Mouse (Mus musculus) spleen, postnatal 36 days (tissue): ENCODE measurements at regions not wholly inside any gene's neighbourhood (a gene's known extent, or its start where the extent isn't known, plus 50 kb on each side); places are given as distances from the start of the nearest gene placed in this dataset.
"Not testable (repeated sequence)": the region's sequence is repeated elsewhere in the genome, so short reads cannot be mapped to it uniquely, and the experiment has no call there.

ENCODE experiments used
- DNase-seq, 2 experiments: peaks; one replicate each; pipeline ENCODE4 v3.0.0; 2022; ENCODE audit warnings: low spot score in 2 of 2, mixed read lengths in 1 of 2

DNA sequence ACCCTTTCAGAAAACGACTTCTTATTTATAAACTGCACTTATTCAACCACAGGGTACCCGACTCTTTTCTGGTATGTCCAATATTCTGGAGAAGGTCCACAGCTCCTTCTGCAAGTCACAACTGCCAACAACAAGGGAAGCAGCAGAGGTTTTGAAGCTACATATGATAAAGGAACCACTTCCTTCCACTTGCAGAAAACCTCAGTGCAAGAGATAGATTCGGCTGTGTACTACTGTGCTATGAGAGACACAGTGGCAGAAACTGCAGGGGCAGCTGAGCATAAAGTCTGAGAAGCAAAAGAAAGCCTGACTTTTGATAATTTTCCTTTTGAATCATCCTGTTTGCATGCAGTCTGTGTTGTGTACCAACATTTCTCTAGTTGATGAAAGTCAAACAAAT, 823.8 kb downstream of the Dad1 start:
- not testable (repeated sequence) for DNase-seq

DNA sequence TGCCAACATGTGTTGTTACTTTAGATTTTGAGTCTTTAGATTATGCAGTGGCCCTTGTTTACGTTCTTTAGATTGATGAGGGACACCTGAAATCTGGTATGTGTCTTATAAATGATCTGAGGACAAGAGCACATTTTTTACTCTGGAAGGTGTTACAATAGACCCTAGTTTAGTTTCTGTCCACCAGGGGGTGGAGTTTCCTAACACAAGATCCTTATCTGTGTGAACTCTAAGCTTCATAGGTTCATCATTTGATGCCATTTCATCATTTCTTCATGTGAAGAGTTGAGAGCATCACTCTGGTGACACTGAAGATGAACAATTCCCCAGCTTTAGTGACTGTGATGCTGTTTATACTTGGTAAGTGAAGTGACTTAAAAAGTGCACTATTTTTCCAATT, 825.5 kb downstream of the Dad1 start:
- not testable (repeated sequence) for DNase-seq

DNA sequence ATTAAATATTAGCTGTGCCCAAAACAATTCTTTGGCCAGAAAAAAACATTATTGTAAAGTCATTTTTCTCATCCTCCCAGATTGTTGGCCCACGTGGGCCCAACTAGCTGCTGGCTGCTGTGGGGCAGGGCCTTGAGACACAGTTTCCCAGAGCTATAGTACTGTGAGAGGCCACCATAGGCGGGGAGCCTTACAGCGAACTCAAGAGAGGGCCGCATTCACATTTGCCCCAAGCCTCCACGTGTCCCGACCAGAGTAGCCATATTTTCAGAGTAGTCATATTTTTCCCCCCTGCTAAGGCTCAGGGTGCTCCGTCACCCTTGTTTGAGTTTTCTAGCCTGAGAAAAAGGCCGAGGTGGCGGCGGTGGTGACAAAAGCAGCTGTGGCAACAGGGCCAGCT, 826.3 kb downstream of the Dad1 start:
- DNase-seq = not testable (repeated sequence)

DNA sequence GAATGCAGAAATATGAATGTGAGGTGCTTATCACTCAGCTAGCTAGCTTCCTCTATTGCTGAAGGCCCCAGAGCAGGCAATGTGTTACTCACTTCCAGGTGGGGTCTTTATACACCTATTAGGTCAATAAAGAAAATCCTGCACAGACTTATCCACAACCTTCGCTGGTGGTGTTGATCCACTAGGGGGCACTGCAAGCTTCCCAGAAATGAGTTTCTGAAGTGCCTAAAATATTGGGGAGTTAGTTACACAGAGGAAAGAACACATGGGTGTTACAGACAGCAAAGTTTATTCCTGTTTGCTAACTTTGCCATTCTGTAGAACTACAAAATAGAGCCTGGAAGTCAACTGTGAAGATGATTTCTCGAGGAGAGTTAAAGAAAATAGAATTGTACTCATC, 836.9 kb downstream of the Dad1 start:
- DNase-seq = not testable (repeated sequence)

DNA sequence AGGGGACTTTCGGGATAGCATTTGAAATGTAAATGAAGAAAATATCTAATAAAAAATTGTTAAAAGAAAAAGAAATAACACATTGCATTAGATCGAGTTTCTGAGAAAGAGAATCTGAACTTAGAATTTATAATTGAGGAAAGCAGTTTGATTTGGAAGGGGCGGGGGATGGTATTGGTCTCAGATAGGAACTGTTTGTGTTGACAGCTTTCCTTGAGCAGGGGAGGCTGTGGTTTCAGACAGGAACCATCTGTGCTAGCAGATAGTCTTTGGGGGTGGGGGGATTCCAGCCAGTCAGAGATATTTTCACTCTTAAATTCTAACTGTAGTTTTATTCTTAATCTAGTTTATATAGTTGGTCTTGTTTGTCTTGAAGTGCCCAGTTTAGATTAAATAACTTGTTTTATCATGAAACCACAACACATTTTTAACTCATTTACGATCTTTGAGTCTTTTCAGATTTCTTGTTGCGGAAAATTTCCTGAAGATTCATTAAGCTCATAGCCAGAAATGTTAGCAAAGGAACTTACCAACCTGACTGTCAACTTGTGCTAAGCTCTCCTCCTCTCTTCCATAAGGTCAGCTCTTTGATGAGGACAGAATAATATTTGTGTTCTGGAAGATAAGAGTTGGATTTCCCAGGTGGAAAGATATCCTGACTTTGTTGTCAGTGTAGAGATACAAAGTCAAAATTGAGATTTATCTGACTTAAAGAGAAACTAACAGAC, 846.2 kb downstream of the Dad1 start:
- DNase-seq = not testable (repeated sequence)

DNA sequence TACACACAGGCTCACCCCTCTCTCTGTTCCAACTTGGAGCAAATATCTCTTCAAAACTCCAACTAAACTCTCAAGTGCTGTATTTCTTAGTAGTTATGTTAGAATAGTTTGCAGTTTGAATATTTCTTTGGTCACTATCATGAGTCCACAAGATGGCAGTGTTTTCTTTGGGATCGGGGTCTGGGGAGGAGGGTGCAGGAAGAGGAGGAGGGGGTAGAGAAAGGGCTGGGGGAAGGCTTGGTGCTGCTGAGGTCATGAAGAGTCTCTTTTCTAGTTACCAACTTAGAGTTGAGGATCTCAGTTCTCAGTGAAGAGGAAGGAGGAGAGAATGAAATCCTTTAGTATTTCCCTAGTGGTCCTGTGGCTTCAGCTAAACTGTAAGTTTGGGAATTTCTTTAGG, 863.6 kb downstream of the Dad1 start:
- not testable (repeated sequence) for DNase-seq

DNA sequence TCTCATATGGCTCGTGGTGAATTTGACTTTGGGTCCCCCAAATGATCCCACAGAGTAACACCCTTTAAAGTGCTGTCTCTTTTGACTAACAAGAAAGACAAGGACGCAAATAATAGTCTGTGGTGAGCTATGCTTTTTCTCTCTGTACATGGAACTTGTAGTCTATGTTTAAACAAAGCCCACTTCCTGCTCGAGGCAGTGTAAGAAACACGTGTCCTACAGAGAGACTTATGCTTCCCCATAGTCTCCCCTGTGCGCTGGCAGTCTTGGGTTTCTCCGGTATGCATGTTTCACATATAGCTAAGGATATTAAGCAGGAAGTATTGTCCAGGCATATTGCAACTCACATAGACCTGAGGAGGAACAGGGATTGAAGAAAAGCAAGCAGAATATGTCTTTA, 879.0 kb upstream of the Olfr1507 start:
- DNase-seq = not testable (repeated sequence)

DNA sequence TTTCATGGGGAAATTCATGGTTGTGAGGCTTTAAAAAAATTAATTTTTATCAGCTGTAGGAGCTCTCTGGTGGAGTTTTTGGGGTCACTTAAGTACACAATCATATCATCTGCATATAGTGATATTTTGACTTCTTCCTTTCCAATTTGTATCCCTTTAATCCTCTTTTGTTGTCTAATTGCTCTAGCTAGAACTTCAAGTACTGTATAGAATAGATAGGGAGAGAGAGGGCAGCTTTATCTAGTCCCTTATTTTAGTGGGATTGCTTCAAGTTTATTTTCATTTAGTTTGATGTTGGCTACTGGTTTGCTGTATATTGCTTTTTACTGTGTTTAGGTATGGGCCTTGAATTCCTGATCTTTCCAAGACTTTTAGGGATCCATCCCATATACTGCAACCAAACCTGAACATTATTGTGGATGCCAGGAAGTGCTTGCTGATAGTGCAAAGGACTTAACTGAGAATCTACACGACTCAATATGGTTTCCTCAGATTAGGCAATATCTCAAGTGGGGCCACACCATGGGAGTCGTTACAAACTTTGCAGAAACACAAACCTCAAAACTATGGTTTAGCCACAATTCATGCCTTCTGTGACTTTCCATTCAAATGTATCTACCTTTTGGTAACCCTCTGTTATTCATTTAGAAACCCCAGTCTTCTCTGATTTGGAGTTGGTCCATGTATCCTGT, 878.4 kb upstream of the Olfr1507 start:
- not testable (repeated sequence) for DNase-seq

DNA sequence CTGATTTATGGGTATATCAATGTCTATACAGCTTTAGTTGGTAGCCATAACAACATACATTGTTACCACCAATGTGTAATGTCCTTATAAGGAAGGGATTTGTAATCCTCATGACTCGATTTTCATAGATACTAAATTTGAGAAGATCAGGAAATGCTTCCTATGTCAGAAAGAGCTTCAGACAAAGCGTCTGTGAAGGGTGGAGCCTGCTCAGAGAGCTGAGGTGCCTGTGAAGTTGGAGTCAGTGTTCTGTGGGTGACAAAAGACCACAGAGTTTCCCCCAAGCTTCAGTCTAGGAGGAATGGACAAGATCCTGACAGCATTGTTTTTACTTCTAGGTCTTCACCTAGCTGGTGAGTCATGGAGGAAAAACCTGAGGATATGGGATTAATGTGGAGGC, 874.2 kb upstream of the Olfr1507 start:
- no peak for DNase-seq

DNA sequence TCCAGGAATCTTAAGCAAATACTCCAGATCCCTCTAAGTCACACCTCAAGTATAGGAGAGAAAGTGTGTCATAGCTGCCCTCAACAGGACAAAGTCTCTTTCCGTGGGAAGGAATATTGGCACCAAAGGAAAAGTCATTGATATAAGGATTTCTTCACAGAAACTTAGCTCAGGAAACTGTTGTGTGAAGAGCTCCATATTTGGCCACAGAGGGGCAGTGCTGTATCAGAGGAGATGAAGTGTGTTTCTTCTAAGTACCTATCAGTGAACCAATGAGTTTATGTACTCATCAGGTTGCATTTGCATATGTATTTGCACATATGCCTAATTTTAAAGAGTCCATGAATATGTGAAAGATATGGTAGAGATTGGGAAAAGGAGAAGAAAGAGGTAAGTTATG, 871.9 kb upstream of the Olfr1507 start:
- DNase-seq = not testable (repeated sequence)

DNA sequence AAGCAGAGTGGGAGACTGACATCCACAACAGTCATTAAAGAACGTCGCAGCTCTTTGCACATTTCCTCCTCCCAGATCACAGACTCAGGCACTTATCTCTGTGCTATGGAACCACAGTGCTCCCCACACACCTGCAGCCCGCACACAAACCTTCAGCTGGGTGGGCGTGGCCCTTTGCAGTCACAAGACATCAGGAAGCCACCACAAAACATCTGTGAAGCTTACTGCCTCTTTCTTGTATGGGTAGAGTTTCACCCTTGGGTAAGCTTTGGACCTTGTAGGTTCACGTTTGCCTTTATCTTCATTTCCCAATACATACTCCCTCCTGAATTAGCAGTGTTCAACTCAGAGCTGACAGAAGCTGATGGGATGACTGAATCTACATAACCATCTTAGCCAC, 868.4 kb upstream of the Olfr1507 start:
- DNase-seq = peak in 1 of 2 experiments; percentile 2

DNA sequence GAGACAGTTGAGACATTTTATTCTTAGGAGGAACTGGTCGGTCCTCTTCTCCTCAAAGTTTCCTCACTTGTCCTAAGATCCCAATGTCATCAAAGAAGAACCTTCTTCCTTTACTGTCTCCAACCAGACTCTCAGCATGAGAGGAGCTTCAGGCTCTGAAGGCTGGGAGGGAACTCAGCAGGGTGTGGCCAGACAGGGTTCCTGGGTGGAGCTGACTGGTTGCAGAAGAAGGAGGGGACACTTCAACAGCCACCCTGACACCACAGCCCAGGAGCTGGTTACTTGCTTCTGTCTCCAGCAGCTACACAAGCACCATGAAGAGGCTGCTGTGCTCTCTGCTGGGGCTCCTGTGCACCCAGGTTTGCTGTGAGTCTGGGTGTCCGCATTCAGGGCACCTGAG, 866.5 kb upstream of the Olfr1507 start:
- not testable (repeated sequence) for DNase-seq

DNA sequence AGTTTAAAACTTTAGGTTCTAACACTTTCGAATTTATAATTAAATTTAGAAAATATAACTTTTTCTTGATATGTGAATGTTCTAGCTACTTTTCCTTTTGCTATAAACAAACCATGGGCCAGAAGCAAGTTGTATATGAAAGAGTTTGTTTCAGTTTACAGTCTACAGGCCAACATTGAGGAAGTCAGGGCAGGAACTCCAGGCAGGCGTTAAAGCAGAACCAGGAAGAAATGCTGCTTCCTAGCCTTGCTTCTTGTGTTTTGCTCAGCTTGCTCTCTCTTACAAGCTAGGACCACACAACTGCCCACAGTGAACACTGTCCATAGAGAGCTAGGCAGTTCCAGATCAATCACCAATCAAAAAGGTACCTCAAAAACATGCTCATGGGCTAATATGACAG, 861.9 kb upstream of the Olfr1507 start:
- DNase-seq = not testable (repeated sequence)

DNA sequence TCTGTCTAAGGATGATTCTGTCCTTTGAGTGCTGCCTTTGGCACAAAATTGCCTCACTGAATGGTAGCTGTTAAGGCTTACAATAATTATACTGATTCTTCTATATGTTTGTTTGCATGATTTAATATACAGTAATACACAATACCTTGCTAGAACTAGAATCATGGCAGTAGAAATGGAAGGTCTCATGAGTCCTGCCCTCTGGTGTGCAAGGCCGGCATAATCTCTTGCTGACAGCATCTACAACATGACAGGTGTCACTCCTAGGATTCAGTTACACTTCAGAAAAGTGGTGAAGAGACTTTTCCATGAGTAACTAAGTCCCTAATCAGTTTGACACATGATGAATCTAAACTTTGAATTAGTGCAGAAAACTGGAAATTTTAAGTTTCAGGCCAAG, 861.2 kb upstream of the Olfr1507 start:
- DNase-seq = not testable (repeated sequence)

DNA sequence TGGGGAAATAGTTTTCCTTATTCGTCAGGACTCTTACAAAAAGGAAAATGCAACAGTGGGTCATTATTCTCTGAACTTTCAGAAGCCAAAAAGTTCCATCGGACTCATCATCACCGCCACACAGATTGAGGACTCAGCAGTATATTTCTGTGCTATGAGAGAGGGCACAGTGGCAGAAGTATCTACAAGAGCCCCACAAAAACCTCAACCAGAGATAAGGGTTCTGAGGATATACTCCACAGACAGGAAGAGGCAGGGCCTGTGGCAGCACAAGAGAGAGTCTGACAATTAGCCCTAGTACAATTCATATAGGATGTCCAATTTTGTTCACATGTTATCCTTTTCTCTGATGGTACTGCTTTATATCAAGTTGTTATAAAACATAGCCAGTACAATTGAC, 855.9 kb upstream of the Olfr1507 start:
- DNase-seq = not testable (repeated sequence)

DNA sequence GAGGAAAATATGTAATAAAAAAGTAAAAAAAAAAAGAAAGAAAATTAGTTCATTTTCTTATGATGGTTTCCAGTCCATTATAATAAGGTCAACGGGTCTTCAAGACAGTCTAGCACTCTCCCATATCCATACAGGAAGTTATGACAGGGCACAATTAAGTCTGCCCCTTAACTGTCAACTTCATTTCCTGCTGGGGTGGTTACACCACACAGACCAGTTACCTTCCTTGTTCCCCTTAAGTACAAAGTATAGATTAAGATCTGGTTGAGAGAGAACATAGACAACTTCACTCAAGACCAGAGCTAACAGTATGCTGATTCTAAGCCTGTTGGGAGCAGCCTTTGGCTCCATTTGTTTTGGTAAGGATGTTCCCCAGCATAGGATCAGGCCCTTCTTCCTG, 855.2 kb upstream of the Olfr1507 start:
- not testable (repeated sequence) for DNase-seq

DNA sequence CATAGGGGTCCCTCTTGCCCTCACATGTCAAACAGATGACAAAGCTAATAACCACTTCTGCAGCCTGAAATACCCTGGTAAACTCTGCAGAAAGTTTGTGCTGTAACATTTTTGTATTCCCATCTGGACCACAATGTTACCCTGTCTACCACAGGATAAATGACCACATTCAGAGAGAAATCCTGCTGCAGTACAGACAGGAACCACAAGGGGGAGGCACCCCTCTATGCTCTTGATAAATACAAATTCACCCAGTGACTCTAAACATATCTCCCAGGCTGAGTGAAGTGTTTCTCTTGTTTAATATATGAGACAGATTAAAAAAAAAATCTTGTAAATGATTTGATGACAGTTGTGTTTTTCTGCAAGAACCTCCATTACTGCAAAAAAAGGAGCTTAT, 853.6 kb upstream of the Olfr1507 start:
- DNase-seq = not testable (repeated sequence)

DNA sequence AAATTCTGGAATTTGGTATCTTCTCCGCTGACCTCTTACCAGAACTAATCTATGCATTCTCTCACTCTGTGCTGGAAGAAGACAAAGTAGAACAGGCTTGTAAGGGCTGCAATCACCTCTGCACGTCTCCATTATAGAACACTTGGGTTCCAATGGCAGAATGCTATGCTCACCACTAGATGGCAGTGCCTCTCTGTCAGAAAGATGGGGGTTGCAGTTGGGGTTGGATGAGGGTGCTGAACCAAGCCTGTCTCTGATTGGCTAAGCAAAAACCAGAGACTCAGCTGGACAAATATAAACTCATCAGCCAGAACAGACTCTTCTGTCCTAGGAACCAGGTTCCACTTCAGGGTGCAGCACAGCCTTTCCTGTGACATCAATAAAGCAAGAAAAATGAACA, 850.0 kb upstream of the Olfr1507 start:
- DNase-seq = peak; percentile 1 to 20

DNA sequence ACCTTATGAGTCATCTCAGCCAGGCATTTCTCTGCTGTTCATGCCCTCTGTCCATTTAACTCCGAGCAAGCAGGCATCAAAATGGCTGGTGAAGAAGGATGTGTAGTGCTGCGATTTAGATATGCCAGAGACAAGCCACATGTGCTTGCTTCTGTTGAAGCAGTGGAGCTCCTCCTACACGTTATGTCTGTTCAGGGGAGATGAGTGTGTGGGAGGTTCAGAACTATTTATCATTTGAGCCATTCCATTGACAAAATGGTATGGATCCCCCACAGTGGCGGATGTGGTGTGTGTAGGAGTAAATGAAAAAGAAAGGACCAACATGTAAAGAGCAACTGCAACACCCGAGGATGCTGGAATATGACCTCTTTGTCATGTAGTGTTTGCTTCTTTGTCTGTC, 848.3 kb upstream of the Olfr1507 start:
- not testable (repeated sequence) for DNase-seq

DNA sequence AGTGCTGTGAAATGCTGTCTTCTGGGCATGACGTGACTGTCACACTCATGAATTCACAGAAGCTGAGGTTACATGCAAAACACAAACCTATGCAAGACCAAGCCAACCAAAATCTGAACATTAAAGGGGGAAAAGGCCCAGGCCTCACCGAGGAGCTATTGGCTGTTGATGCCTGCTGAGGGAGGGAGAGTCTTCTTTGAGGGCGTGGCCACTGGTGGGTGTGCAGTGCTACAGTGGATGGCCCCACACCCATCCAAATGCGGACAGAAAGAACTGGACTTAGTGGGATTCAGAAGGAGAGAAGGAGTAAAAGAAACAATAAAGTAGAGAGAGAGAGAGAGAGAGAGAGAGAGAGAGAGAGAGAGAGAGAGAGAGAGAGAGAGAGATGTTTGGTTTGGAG, 843.6 kb upstream of the Olfr1507 start:
- DNase-seq = not testable (repeated sequence)

DNA sequence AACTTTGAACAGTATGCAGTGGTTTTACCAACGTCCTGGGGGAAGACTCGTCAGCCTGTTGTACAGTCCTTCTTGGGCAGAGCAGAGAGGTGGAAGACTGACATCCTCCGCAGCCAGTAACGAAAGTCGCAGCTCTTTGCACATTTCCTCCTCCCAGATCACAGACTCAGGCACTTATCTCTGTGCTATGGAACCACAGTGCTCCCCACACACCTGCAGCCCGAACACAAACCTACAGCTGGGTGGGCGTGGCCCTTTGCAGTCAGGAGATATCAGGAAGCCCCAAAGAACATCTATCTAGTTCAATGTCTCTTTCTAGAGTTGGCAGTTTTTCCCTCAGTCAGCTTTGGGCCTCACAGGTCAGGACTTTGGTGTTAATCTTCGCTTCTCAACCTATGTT, 841.9 kb upstream of the Olfr1507 start:
- not testable (repeated sequence) for DNase-seq

DNA sequence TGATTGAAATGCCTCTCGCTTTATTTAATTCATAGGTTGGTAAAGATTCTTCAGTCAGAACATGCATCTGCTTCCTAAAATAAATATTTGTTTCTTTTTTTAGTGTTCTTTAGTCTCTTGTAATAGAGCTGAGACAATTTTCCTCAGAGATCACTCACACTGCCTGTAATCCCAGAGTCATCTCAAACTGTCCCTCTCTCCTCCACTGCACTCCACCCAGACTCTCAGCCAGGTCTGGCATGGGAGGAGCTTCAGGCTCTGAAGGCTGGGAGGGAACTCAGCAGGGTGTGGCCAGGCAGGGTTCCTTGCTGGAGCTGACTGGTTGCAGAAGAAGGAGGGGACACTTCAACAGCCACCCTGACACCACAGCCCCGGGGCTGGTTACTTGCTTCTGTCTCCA, 841.2 kb upstream of the Olfr1507 start:
- DNase-seq = not testable (repeated sequence)

DNA sequence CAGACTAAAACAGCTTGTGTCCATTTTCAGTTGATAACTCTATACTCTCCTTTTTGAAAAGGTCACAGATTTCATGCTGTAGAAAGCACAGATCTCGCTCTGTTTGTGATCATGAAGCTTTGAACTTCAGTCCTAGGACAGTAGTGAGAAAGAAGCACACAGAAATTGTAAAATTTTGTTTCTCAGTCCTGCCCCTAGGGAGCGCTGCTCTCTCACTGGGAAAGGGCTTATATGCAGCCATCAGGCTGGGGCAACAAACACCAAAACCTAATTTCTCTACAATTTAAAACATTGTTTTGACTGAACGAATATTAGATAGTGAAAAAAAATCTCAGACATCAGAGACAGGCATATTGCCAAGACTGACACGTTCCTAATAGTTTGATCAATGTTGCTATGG, 838.9 kb upstream of the Olfr1507 start:
- DNase-seq = not testable (repeated sequence)
